Mouse (Mus musculus) CH12.LX (cell line): ENCODE results near the gene Cdc14b. TPM values are rescaled to one million over a fixed set of nuclear protein-coding genes. Genes with fewer than 3 reads are reported as not detected.

ENCODE experiments used
- DNase-seq: peaks from one replicate; pipeline ENCODE4 v3.0.0-alpha.2; 2013; ENCODE audit errors: extremely low read depth
- H3K27ac ChIP-seq: 2 replicates; pipeline ENCODE4 v1.5.1; 2012; ENCODE audit warnings: low read depth, mild to moderate bottlenecking, control low read depth, moderate library complexity; ENCODE audit not compliant: insufficient read depth
- H3K27me3 ChIP-seq: replicated peaks from 2 replicates; pipeline ENCODE3; 2012; ENCODE audit warnings: inconsistent platforms
- H3K36me3 ChIP-seq, 2 experiments: replicated peaks in 1 of 2; 2 replicates each; pipeline versions ENCODE3 to v1.6.1; 2012; ENCODE audit warnings: inconsistent platforms in 1 of 2, low read length in 1 of 2, mild to moderate bottlenecking in 1 of 2, mixed read lengths in 1 of 2, moderate library complexity in 1 of 2; ENCODE audit not compliant: control insufficient read depth in 1 of 2, insufficient read depth in 1 of 2
- H3K4me1 ChIP-seq, 2 experiments: 2 replicates each; pipeline ENCODE4 v1.6.1; 2012; ENCODE audit warnings: inconsistent platforms in 1 of 2, moderate library complexity in 1 of 2; ENCODE audit not compliant: insufficient read depth in 2 of 2, control insufficient read depth in 1 of 2
- H3K4me2 ChIP-seq: 2 replicates; pipeline ENCODE4 v1.6.1; 2012; ENCODE audit warnings: low read depth, mild to moderate bottlenecking, control low read depth; ENCODE audit not compliant: poor library complexity, insufficient read depth, severe bottlenecking
- H3K4me3 ChIP-seq, 3 experiments: fragments of 150-350 bp in 1 of 3; sonication (generic) in 1 of 3; replicated peaks in 1 of 3; 2 replicates each; pipeline versions ENCODE3 to v1.5.1; 2011 to 2012; ENCODE audit warnings: low read depth in 2 of 3, low read length in 2 of 3, mild to moderate bottlenecking in 2 of 3, moderate library complexity in 2 of 3, control low read depth in 1 of 3, improper control_type of control experiment in 1 of 3, inconsistent platforms in 1 of 3, mixed read lengths in 1 of 3; ENCODE audit not compliant: poor library complexity in 1 of 3
- H3K79me2 ChIP-seq: replicated peaks from 2 replicates; pipeline ENCODE4 v1.6.1; 2012; ENCODE audit warnings: mild to moderate bottlenecking, moderate library complexity; ENCODE audit not compliant: control insufficient read depth, poor library complexity, insufficient read depth, severe bottlenecking; ENCODE audit errors: extremely low read depth
- H3K9ac ChIP-seq: 2 replicates; pipeline ENCODE4 v1.6.1; 2012; ENCODE audit warnings: low read depth, mild to moderate bottlenecking, control low read depth, moderate library complexity; ENCODE audit not compliant: insufficient read depth
- H3K9me3 ChIP-seq: replicated peaks from 2 replicates; pipeline ENCODE3; 2012; ENCODE audit warnings: low read length, inconsistent platforms, mixed read lengths
- CTCF ChIP-seq, 2 experiments: IDR thresholded peaks in 1 of 2; conservative IDR thresholded peaks in 1 of 2; 2 replicates each; pipeline ENCODE4 v1.5.1; 2011 to 2012; ENCODE audit warnings: low read depth in 2 of 2, low read length in 2 of 2, improper control_type of control experiment in 1 of 2, inconsistent platforms in 1 of 2, mild to moderate bottlenecking in 1 of 2, moderate library complexity in 1 of 2
- E2F4 ChIP-seq: IDR thresholded peaks from 2 replicates; pipeline ENCODE4 v1.6.1; 2011; ENCODE audit warnings: low read depth, low read length, improper control_type of control experiment; ENCODE audit not compliant: insufficient replicate concordance
- ELF1 ChIP-seq: IDR thresholded peaks from 2 replicates; pipeline ENCODE4 v1.6.1; 2014; ENCODE audit warnings: low read depth, mild to moderate bottlenecking, inconsistent platforms, low read length, improper control_type of control experiment
- EP300 ChIP-seq: IDR thresholded peaks from 2 replicates; pipeline ENCODE4 v1.6.1; 2011; ENCODE audit warnings: low read length, improper control_type of control experiment
- ETS1 ChIP-seq: conservative IDR thresholded peaks from 2 replicates; pipeline ENCODE4 v1.6.1; 2012; ENCODE audit warnings: low read depth, mild to moderate bottlenecking, inconsistent platforms, low read length, improper control_type of control experiment, moderate library complexity
- JUN ChIP-seq: IDR thresholded peaks from 2 replicates; pipeline ENCODE4 v1.6.1; 2011; ENCODE audit warnings: low read depth, mild to moderate bottlenecking, low read length, improper control_type of control experiment, moderate library complexity; ENCODE audit not compliant: insufficient read depth
- MAX ChIP-seq: IDR thresholded peaks from 2 replicates; pipeline ENCODE4 v1.6.1; 2011; ENCODE audit warnings: low read length, improper control_type of control experiment
- MXI1 ChIP-seq: IDR thresholded peaks from 2 replicates; pipeline ENCODE4 v1.6.1; 2011; ENCODE audit warnings: mild to moderate bottlenecking, low read depth, low read length, improper control_type of control experiment
- NELFE ChIP-seq: IDR thresholded peaks from 2 replicates; pipeline ENCODE4 v1.6.1; 2011; ENCODE audit warnings: low read depth, low read length, improper control_type of control experiment
- RCOR1 ChIP-seq: conservative IDR thresholded peaks from 2 replicates; pipeline ENCODE4 v1.6.1; 2012; ENCODE audit warnings: low read depth, mild to moderate bottlenecking, inconsistent platforms, low read length, improper control_type of control experiment
- SIN3A ChIP-seq: IDR thresholded peaks from 2 replicates; pipeline ENCODE4 v1.6.1; 2012; ENCODE audit warnings: low read length, improper control_type of control experiment, inconsistent platforms
- UBTF ChIP-seq: IDR thresholded peaks from 2 replicates; pipeline ENCODE4 v1.6.1; 2012; ENCODE audit warnings: low read depth, mild to moderate bottlenecking, inconsistent platforms, low read length, improper control_type of control experiment, moderate library complexity
- USF2 ChIP-seq: conservative IDR thresholded peaks from 2 replicates; pipeline ENCODE4 v1.6.1; 2011; ENCODE audit warnings: low read depth, low read length, improper control_type of control experiment
- ZC3H11A ChIP-seq: IDR thresholded peaks from 2 replicates; pipeline ENCODE4 v1.6.1; 2012; ENCODE audit warnings: low read depth, mild to moderate bottlenecking, inconsistent platforms, low read length, improper control_type of control experiment
- ZKSCAN1 ChIP-seq: IDR thresholded peaks from 2 replicates; pipeline ENCODE4 v1.6.1; 2012; ENCODE audit warnings: low read depth, inconsistent platforms, low read length, improper control_type of control experiment, borderline replicate concordance
- ZNF384 ChIP-seq: IDR thresholded peaks from 2 replicates; pipeline ENCODE4 v1.6.1; 2012; ENCODE audit warnings: low read depth, low read length, improper control_type of control experiment, inconsistent platforms
- dilution Hi-C: fragments of 300-500 bp; cut with MboI; formaldehyde crosslinking; loops from 2 replicates; pipeline ENCODE4 v1.14.3; 2020; ENCODE audit warnings: low sequenced_read_pairs; ENCODE audit not compliant: extremely low pct_unique_long_range_greater_than_20kb, extremely low pct_ligation_motif_present
- in situ Hi-C: fragments of 300-500 bp; cut with MboI; formaldehyde crosslinking; loops from 3 replicates; pipeline ENCODE4 v1.14.3; 2019; ENCODE audit warnings: low sequenced_read_pairs, low pct_ligation_motif_present, low pct_unique_long_range_greater_than_20kb, mixed read lengths
- polyA plus RNA-seq: library from polyadenylated mRNA; unstranded; fragments of >175 nt; gene quantifications from 2 replicates; pipeline ENCODE4 v1.2.1, GENCODE M21; 2012; ENCODE audit warnings: low read depth; ENCODE audit not compliant: insufficient read length
- total RNA-seq, 2 experiments: library from RNA; depleted of rRNA; stranded (reverse); fragments of 300-350 nt in 1 of 2; fragments of >200 nt in 1 of 2; gene quantifications; 2 replicates each; pipeline ENCODE4 v1.2.3; 2012 to 2014

Gene Cdc14b
- total and polyA plus RNA-seq, 3 experiments: 2.7 to 5.5 (median 4.6) TPM

GRCm38 (mm10) chr13:64284676-64285075 lies 9.6 kb upstream of the Cdc14b start:
- TF ChIP-seq CTCF (conservative IDR thresholded peaks at IDR 0.05 in 1 of 2, IDR thresholded peaks at IDR 0.05 in 1 of 2; ENCODE audit: low read depth in 2 of 2, low read length in 2 of 2) (peak; percentile 24 to 50; a peak in 3 of 4 replicates), NELFE (no peak)
- TF ChIP-seq, all 38 proteins: peak for 1
- Histone ChIP-seq H3K9me3 (peaks cover 7% of the 10 kb centered on the region), H3K79me2 (no peaks in the 10 kb centered on the region), H3K27ac (no peak overlapping the region), H3K4me1 (no peaks in the 10 kb centered on the region), H3K27me3 (no peaks in the 10 kb centered on the region), H3K9ac (no peak overlapping the region), H3K4me2 (no peak overlapping the region), H3K36me3 (no peaks in the 10 kb centered on the region), H3K4me3 (no peak overlapping the region)
- dilution Hi-C loops (no loop called here), in situ Hi-C loops (no loop called here)
- DNase-seq: no peak

DNA sequence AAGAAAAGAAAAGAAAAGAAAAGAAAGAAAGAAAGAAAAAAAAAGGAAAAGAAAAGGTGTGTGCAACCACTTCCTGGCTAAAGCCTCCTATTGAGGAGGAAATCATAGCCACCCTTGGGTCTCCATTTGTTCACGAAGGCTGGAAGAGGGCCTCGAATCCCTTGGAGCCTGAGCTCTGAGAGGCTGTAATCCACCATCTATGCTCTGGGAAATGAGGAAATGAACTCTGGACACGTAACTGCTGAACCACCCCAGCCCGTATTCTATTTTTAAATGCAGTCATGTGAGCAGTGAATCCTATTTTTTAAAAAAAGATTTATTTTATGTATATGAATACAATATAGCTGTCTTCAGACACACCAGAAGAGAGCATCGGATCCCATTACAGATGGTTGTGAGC lies 5.8 kb upstream of the Cdc14b start:
- TF ChIP-seq USF2 (no peak), ZKSCAN1 (no peak), UBTF (no peak), ETS1 (no peak), SIN3A (no peak), ZC3H11A (no peak), MXI1 (no peak), MAX (no peak), E2F4 (no peak), JUN (no peak), ZNF384 (no peak), EP300 (no peak), ELF1 (no peak), RCOR1 (no peak)
- in situ Hi-C loops (no loop called here), dilution Hi-C loops (no loop called here)
- no peak for DNase-seq
- H3K4me3 ChIP-seq: no peak overlapping the region
- H3K79me2 ChIP-seq: no peaks in the 10 kb centered on the region
- no peak overlapping the region for H3K27ac ChIP-seq
- H3K4me2 ChIP-seq: no peak overlapping the region
- peaks cover 7% of the 10 kb centered on the region for H3K9me3 ChIP-seq
- no peaks in the 10 kb centered on the region for H3K36me3 ChIP-seq
- H3K4me1 ChIP-seq: 0 out of 4 replicates have a peak, but pooled peaks cover 0 to 3% of the 10 kb centered on the region in 2 experiments
- no peaks in the 10 kb centered on the region for H3K27me3 ChIP-seq
- no peak overlapping the region for H3K9ac ChIP-seq

GRCm38 (mm10) chr13:64275754-64276127 lies 651 bp upstream of the Cdc14b start:
- Histone ChIP-seq H3K27ac (no peak overlapping the region), H3K27me3 (no peaks in the 10 kb centered on the region), H3K4me1 (0 out of 4 replicates have a peak, but pooled peaks cover 0 to 3% of the 10 kb centered on the region in 2 experiments), H3K4me3 (no peak overlapping the region), H3K79me2 (no peaks in the 10 kb centered on the region)
- no peak for DNase-seq
- in situ Hi-C loops: no loop called here
- no peak for TF ChIP-seq JUN
- TF ChIP-seq ZNF384: no peak
- no peak for TF ChIP-seq UBTF
- TF ChIP-seq, all 38 proteins: peak for 0
- Histone ChIP-seq H3K4me2 (no peak overlapping the region), H3K36me3 (peaks cover 0 to 8% of the 10 kb centered on the region in 2 experiments), H3K9ac (no peak overlapping the region), H3K9me3 (peaks cover 12% of the 10 kb centered on the region)
- dilution Hi-C loops: no loop called here
